Mouse (Mus musculus): ENCODE results near the gene Tfb1m. TPM values are rescaled to one million over a fixed set of nuclear protein-coding genes. Genes with fewer than 3 reads are reported as not detected.

The Tfb1m gene
- polyA plus RNA-seq, 1 experiment = 14.5 TPM

Other genes starting within 250 kb of the Tfb1m start
- 1.1 and 2.2 TPM in 2 replicates for gene Tiam2, start 231.2 kb downstream of the Tfb1m start, polyA plus RNA-seq (2012; ENCODE audit: insufficient read depth, insufficient read length, missing spikeins)
- not detected in 2 replicates for gene Cldn20, start 25.2 kb downstream of the Tfb1m start, polyA plus RNA-seq (2012; ENCODE audit: insufficient read depth, insufficient read length, missing spikeins)
- gene Nox3, start 138.5 kb upstream of the Tfb1m start, polyA plus RNA-seq (2012; ENCODE audit: insufficient read depth, insufficient read length, missing spikeins) = not detected in 2 replicates

All from brown adipose tissue, adult 24 weeks (tissue).